Mouse (Mus musculus): ENCODE measurements around the gene Rapgef2.

- no peak for TF ChIP-seq CTCF (IDR thresholded peaks at IDR 0.05; ENCODE audit: low read depth)
- no peak for TF ChIP-seq EP300 (IDR thresholded peaks at IDR 0.05; ENCODE audit: low read depth)
Measured at GRCm38 (mm10) chr3:79174168-79174567, 112.1 kb downstream of the Rapgef2 start.

Measured in liver, embryonic 14.5 days (tissue).